Mouse (Mus musculus): ENCODE results near the gene BC051142.
"Not testable (repeated sequence)": the region's sequence is repeated elsewhere in the genome, so short reads cannot be mapped to it uniquely, and the experiment has no call there.

BC051142 gene

DNA sequence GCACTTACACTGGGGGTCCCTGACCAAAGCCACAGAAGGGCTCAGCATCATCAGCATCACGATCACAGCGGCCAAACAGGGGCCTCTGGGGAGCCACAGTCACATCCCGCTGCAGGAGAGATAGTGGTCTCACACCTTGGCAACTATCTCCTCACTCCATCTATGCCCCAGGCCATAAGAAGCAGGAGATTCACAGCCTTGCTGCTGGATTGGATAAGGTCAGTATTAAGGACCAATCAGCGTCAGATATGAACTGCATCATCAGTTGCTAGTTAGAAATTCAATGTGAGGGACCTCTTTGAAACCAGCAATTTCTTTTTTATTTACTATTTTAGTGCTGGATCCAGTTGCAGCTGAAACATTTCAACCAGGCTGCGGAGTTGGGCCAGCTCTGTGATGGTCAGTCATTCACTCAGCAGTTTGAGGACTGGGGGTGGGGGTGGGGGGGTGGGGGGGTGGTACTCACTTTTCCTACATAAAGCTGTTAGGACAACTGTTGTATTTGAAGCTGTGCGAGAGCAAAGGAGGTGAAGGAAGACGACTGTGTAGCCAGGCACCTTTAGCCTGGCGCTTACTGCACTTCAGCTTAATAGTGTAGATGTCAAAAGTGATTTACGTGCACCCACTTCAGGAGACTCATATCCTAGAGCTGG, 436 bp upstream of the BC051142 start:
- no peak for DNase-seq (ENCODE audit: extremely low read depth, low read depth, low spot score)

DNA sequence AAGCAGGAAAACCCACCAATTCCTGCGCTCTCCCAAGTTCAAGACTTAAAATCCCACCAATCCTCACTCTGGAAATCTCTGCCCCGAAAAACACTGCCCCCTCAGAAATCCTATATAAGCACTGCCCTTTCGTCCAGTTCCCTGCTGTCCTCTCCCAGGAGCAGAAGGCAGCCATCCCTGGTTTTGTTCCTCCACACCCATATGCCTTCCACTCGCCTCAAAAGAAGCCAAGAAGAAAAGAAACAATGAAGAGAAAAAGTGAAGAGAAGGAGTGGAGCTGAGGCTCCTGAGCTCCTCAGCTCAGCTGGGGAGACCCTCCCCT, 735 bp downstream of the BC051142 start:
- no peak for DNase-seq (ENCODE audit: extremely low read depth, low read depth, low spot score)

GRCm38 (mm10) chr17:34411117-34411516, 12.5 kb downstream of the BC051142 start:
- no peak for DNase-seq (ENCODE audit: extremely low read depth, low read depth, low spot score)

DNA sequence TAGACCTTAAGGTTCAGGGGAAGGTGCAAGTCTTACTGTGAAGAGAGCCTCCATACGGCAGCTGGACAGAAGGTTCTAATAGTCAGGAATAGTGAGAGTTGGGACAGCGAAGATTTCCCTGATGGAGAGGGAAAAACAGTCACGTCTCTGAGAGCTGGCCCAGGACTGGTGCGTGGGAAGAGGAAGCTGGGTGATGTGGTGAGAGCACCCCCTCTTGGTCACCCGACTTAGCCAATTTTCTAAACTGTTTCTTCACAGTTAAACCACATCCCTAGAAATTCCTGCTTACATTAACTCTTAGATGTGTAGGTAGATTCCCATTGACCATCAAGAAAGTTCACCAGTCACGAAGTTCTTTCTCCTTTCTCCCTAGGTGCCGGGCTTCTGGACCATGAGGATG, 21.4 kb downstream of the BC051142 start:
- no peak for DNase-seq (ENCODE audit: extremely low read depth, low read depth, low spot score)

DNA sequence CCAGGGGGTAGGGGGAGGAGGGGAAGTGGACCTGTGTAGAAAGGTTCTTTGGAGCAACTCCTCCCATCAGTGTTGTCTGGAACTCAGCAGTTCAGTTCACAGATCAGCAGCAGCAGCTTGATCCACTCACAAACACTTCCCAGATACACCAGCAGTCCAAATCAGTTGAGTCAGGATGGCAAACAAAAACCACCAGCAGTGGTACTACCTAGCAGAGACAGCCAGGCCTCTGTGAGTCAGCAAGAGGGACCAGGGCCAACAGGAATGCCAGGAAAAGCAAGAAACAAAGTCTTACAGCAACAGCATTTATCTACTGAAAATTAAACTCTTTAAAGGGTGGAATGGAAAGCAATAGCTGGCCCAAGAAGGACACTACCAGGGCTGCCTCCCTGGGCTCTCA, 29.0 kb downstream of the BC051142 start:
- no peak for DNase-seq (ENCODE audit: extremely low read depth, low read depth, low spot score)

DNA sequence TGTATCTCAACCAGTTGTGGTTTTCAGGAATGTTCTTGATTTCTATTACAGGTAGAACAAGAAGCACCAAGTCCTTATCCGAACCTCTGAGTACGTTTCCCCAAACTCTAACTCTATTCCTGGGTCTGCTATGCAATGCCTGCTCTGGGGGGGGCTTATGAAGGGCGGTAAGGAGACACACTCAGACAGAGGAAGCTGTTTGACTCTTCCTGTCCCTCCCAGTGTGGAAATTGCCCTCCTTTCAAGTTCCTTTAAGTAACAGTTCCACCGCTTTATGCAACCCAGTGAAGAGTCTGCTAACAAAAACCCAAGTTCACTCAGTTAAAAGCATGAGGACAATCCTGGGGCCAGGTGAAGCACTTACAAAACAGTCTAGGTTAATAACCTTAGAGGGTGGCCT, 38.5 kb downstream of the BC051142 start:
- DNase-seq (ENCODE audit: extremely low read depth, low read depth, low spot score): no peak

GRCm38 (mm10) chr17:34437606-34438005, 39.0 kb downstream of the BC051142 start:
- DNase-seq (ENCODE audit: extremely low read depth, low read depth, low spot score): no peak

DNA sequence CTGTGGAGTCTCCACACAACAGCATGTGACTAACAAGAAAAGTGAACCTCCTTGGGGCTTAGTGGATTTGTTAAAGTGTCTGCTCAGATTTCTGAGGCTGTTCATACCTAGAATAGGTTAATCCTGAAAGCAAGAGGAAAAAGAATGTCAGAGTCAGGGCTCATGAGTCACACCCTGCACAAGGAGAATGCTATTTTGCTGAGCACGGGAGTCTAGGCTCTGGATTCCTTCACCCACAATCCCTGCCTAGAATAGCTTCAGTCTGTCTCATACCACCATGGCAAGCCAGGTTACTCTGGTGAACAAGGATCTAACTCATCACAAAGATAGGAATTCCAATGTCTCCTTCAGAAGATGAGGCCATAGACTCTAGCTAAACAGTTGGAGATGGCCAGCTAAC, 40.0 kb downstream of the BC051142 start:
- no peak for DNase-seq (ENCODE audit: extremely low read depth, low read depth, low spot score)

- DNase-seq (ENCODE audit: extremely low read depth, low read depth, low spot score): no peak
Measured at GRCm38 (mm10) chr17:34439795-34440194, 41.2 kb downstream of the BC051142 start.

DNA sequence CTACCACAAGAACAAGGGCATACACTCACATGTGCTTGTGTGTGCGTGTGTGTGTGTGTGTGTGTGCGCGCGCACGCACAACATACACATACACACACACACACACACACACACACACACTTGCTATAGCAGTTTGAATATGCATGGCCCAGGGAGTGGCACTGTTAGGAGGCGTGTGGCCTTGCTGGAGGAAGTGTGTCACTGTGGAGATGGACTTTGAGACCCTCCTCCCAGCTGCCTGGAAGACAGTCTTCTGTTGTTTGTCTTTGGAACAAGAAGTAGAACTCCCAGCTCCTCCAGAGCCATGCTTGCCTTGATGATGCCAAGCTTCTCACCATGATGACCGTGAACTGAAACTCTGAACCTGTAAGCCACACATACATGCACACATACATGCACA, 43.4 kb downstream of the BC051142 start:
- no peak for DNase-seq (ENCODE audit: extremely low read depth, low read depth, low spot score)

DNA sequence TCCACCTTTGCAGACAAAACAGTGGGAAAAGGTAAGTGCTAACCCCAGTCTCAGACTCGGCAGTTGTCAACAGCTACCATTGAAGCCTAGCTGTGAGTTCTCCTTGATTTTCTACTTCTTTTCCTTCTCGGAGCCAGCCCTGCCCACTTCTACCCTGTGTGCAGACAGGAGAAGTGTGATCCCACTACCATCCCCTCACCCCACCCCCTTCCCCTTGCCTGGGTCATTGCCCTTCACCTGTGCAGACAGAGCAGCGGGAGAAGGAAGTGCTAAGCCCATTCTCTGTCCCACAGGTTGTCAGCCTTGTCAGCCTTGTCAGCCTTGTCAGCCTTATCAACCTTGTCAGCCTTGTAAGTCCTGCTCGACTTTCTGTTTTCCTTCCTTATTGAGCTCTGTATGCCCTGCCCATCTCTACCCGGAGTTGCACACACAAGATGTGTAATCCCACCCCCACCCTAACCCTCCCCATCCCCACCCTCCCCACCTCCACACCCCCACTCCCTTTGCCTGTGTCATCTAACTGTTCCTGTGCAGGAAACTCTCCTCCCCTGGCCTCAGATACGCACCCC, 49.9 kb downstream of the BC051142 start:
- no peak for DNase-seq (ENCODE audit: extremely low read depth, low read depth, low spot score)

DNA sequence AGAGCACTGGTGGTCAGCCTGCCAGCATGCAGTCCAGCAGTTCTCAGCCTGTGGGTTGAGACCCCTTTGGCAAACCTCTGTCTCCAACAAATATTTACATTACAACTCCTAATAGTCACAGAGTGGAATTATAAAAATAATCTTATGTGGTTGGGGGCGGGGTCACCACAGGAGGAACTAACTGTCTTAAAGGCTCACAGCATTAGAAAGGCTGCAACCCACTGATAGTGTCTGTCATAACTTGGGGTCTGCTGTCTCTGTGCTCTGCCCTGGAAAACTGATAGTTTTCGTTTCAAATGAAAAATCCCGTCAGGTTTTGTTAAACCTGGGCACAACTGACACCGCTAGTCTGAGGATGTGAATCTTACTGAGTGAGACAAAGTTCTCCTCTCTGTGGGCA, 59.0 kb downstream of the BC051142 start:
- DNase-seq (ENCODE audit: extremely low read depth, low read depth, low spot score): no peak

DNA sequence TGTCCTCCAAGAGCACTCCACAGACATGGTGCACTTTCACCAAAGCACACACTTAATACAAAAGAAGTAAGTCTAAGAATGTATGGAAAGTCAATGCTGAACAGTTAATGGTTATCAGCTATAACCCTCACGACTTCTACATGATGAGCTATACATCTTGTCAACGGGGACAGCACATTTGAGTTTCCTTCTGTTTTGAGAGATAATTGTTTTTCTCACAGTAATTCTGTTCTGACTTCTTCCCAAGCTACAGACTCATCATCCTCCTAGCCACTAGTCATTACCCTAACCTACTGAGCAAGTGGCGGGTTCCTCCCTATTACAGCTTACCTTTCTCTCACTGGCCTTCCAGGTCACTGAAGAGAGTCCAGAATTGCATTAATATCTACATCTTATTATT, 60.6 kb downstream of the BC051142 start:
- no peak for DNase-seq (ENCODE audit: extremely low read depth, low read depth, low spot score)

- DNase-seq (ENCODE audit: extremely low read depth, low read depth, low spot score): not testable (repeated sequence)
Measured at GRCm38 (mm10) chr17:34465906-34466305, 67.3 kb downstream of the BC051142 start.

DNA sequence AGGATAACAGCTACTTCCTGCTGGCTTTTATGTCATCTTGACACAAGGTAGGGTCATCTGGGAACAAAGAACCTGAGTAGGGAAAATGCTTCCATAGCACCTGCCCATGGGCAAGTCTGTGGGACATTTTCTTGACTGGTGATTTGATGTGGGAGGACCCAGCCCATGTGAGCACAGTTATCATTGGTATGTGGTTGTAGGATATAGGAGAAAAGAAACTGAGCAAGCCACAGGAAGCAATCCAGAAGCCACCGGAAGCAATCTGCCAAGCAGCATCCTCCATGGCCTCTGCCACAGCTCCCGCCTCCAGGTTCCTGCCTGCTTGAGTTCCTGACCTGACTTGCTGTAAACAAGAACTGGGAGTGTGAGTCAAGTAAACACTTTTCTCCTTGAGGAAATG, 71.9 kb downstream of the BC051142 start:
- no peak for DNase-seq (ENCODE audit: extremely low read depth, low read depth, low spot score)

- no peak for DNase-seq (ENCODE audit: extremely low read depth, low read depth, low spot score)
Measured at GRCm38 (mm10) chr17:34475060-34475459, 76.4 kb downstream of the BC051142 start.

GRCm38 (mm10) chr17:34476427-34476826, 77.8 kb downstream of the BC051142 start:
- no peak for DNase-seq (ENCODE audit: extremely low read depth, low read depth, low spot score)

DNA sequence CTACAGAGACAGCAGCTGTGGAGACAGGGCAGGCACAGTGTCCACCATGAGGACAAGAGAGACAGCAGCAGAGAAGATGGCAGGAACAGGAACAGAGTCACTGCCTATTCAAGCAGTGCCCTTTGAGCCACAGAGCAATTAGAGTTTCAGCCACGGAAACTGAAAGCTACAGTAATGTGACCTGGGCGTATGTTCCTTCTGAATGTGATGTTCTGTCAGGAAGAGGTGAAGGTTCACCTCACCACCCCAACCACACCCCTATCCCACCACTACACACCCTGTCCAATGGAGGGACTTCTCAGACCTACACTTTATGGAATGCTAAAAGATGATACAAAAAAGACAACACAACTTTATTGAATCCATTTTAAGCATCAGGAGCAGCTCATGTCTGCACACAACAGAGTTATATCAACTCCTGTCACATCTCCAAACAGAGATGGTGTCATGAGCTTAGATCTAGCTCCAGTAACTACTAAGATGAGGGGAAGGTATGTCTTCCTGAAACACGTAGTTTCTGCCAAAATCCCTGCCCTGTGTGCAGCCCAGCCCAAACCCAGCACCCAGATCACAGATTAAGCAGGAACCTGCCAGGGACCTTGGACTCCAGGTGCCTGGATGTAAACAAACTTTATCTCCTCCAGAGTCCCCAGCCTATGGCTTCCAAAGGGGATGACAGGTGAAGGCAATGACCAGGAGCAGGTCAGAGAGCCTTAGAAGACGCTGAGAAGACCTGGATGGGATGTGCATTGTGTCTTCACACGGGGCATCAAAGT, 78.8 kb downstream of the BC051142 start, which contains the start of gene Btnl4:
TSS of gene Btnl4 (minus strand) at position 81 of the 776 bp plus-strand sequence.
- not testable (repeated sequence) for DNase-seq (ENCODE audit: extremely low read depth, low read depth, low spot score)

DNA sequence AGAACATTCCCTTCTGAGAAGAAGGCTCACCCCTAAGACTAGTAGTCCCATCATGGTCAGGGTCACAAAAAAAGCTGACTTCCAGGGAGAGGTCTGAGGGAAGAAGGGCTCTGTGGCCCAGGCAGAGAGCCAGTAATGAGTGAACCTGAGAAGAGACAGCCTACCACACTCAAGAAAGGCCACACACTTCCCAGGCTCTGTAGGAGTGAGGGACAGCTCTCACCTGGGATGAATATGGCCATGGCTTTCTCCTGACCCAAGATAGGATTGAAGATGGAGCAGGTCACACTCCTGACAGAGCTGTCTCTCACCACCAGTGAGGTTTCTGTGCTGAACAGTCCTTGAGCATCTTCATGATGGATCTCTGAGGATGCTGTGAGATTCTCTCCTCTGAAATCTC, 94.2 kb downstream of the BC051142 start:
- DNase-seq (ENCODE audit: extremely low read depth, low read depth, low spot score): no peak

- not testable (repeated sequence) for DNase-seq (ENCODE audit: extremely low read depth, low read depth, low spot score)
Measured at GRCm38 (mm10) chr17:34495156-34495555, 96.5 kb downstream of the BC051142 start.

DNA sequence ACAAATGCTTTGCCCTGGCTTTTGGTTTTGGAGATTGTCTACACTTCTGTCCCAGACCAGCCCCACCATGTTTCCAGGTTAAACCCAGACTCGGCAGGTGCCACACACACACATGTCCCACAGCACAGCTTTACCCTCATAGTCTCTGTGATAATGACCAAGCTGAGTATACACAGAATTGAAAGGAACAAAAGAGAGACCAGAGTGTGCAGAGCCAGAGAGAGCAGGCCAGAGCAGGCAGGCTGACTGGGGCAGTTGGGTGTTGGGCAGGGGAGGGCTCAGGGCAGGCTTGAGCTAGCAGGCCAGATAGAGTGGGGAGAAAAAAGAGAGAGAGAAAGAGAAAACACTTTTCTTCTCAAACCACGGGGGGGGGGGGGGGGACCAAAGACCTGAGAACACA, 97.9 kb downstream of the BC051142 start:
- DNase-seq (ENCODE audit: extremely low read depth, low read depth, low spot score): no peak

GRCm38 (mm10) chr17:34497319-34497718, 98.7 kb downstream of the BC051142 start:
- not testable (repeated sequence) for DNase-seq (ENCODE audit: extremely low read depth, low read depth, low spot score)
